Mouse (Mus musculus): ENCODE results near the gene Crtc3. TPM values are rescaled to one million over a fixed set of nuclear protein-coding genes. Genes with fewer than 3 reads are reported as not detected.

The Crtc3 gene
- total RNA-seq, 1 experiment: 2.4 TPM

DNA sequence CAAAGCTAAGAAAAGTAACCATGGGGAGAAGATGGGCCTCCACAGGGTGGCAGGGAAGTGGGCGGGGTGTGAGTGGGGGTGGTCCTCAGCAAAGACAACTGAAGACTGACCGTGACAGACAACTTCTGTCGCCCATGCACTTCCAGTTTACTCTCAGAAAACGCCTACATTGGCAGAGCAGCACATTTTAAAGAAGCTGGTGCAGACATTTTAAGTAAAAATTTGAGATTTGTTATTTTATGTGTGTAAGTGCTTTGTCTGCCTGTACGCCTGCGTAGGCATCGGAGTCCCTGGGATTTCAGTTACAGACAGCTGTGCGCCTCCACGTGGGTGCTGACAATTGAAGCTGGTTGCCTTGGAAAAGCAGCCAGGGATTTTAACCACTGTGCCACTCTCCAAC is 32.4 kb upstream of the Crtc3 start:
- Histone ChIP-seq H3K9ac (ENCODE audit: insufficient read depth, low read depth, low read length, poor library complexity, severe bottlenecking) (no peak overlapping the region), H3K9me3 (ENCODE audit: control insufficient read depth, insufficient read depth, low read depth, low read length) (no peaks in the 10 kb centered on the region), H3K4me1 (ENCODE audit: control insufficient read depth in 2 of 2, insufficient read depth in 2 of 2, low read length in 2 of 2, poor library complexity in 1 of 2) (0 out of 4 replicates have a peak, but pooled peaks cover 0 to 1% of the 10 kb centered on the region in 2 experiments), H3K36me3 (ENCODE audit: control insufficient read depth, insufficient read depth, low read length, poor library complexity, severe bottlenecking) (peaks cover 38% of the 10 kb centered on the region), H3K4me3 (ENCODE audit: insufficient read depth in 1 of 2, low read depth in 1 of 2, low read length in 2 of 2, poor library complexity in 1 of 2, severe bottlenecking in 1 of 2) (no peak overlapping the region), H3K27ac (ENCODE audit: insufficient read depth, low read depth, low read length, poor library complexity, severe bottlenecking) (no peak overlapping the region)
- in situ Hi-C loops (cut with MboI; ENCODE audit: low sequenced_read_pairs in 2 of 2, unreplicated experiment in 2 of 2): no loop called here
- no peak for DNase-seq (ENCODE audit: low read depth, low spot score)
- no peak for TF ChIP-seq ZNF384 (IDR thresholded peaks at IDR 0.05; ENCODE audit: low read depth, low read length)
- TF ChIP-seq CHD2 (IDR thresholded peaks at IDR 0.05; ENCODE audit: low read depth, low read length): no peak

DNA sequence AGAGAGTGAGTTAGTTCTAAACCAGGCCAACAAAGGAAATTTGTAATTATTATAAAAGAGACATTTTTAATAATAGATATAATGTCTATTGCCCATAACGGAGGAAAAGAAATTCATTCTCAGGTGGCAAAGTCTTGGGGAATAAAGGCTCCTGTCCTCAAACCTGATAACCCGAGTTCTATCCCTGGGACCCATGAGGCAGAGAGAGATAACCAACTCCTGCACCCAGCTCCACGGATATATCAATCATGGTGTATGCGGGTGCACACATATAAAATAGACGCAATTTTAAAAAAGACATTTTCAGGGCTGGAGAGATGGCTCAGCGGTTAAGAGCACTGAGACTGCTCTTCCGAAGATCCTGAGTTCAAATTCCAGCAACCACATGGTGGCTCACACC is 30.9 kb upstream of the Crtc3 start:
- TF ChIP-seq HCFC1 (IDR thresholded peaks at IDR 0.05; ENCODE audit: borderline replicate concordance, insufficient read depth, low read length) (no peak), ZC3H11A (IDR thresholded peaks at IDR 0.05; ENCODE audit: borderline replicate concordance, low read depth, low read length) (no peak), ZNF384 (IDR thresholded peaks at IDR 0.05; ENCODE audit: low read depth, low read length) (no peak), MAFK (IDR thresholded peaks at IDR 0.05; ENCODE audit: insufficient read depth, low read depth, low read length) (no peak), CHD2 (IDR thresholded peaks at IDR 0.05; ENCODE audit: low read depth, low read length) (no peak)
- H3K9me3 ChIP-seq (ENCODE audit: control insufficient read depth, insufficient read depth, low read depth, low read length): no peaks in the 10 kb centered on the region
- in situ Hi-C loops (cut with MboI; ENCODE audit: low sequenced_read_pairs in 2 of 2, unreplicated experiment in 2 of 2): no loop called here
- no peak overlapping the region for H3K27ac ChIP-seq (ENCODE audit: insufficient read depth, low read depth, low read length, poor library complexity, severe bottlenecking)
- no peak overlapping the region for H3K4me3 ChIP-seq (ENCODE audit: insufficient read depth in 1 of 2, low read depth in 1 of 2, low read length in 2 of 2, poor library complexity in 1 of 2, severe bottlenecking in 1 of 2)
- DNase-seq (ENCODE audit: low read depth, low spot score): no peak
- 0 out of 4 replicates have a peak, but pooled peaks cover 0 to 1% of the 10 kb centered on the region in 2 experiments for H3K4me1 ChIP-seq (ENCODE audit: control insufficient read depth in 2 of 2, insufficient read depth in 2 of 2, low read length in 2 of 2, poor library complexity in 1 of 2)
- H3K9ac ChIP-seq (ENCODE audit: insufficient read depth, low read depth, low read length, poor library complexity, severe bottlenecking): no peak overlapping the region
- H3K36me3 ChIP-seq (ENCODE audit: control insufficient read depth, insufficient read depth, low read length, poor library complexity, severe bottlenecking): peaks cover 37% of the 10 kb centered on the region

DNA sequence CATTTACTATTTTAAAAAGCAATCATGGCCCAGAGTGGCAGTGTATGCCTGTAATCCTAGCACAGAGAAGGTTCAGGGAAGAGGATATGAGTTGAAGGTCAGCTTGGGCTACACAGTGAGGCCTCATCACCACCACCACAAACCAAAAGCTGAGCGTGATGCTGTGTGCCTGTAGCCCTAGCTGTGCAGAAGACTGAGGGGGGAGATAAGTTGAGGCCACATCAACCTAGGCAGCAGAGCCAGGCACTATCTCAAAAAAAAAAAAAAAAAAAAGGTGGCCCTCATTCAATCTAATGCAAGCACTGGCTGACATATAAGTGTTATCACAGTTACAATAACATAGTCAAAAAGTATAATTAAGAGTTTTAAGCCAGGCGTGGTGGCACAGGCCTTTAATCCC is 30.4 kb upstream of the Crtc3 start:
- Histone ChIP-seq H3K9ac (ENCODE audit: insufficient read depth, low read depth, low read length, poor library complexity, severe bottlenecking) (no peak overlapping the region), H3K9me3 (ENCODE audit: control insufficient read depth, insufficient read depth, low read depth, low read length) (no peaks in the 10 kb centered on the region), H3K4me3 (ENCODE audit: insufficient read depth in 1 of 2, low read depth in 1 of 2, low read length in 2 of 2, poor library complexity in 1 of 2, severe bottlenecking in 1 of 2) (no peak overlapping the region), H3K27ac (ENCODE audit: insufficient read depth, low read depth, low read length, poor library complexity, severe bottlenecking) (no peak overlapping the region), H3K4me1 (ENCODE audit: control insufficient read depth in 2 of 2, insufficient read depth in 2 of 2, low read length in 2 of 2, poor library complexity in 1 of 2) (0 out of 4 replicates have a peak, but pooled peaks cover 0 to 1% of the 10 kb centered on the region in 2 experiments), H3K36me3 (ENCODE audit: control insufficient read depth, insufficient read depth, low read length, poor library complexity, severe bottlenecking) (peaks cover 37% of the 10 kb centered on the region)
- no peak for DNase-seq (ENCODE audit: low read depth, low spot score)
- in situ Hi-C loops (cut with MboI; ENCODE audit: low sequenced_read_pairs in 2 of 2, unreplicated experiment in 2 of 2): no loop called here
- no peak for TF ChIP-seq HCFC1 (IDR thresholded peaks at IDR 0.05; ENCODE audit: borderline replicate concordance, insufficient read depth, low read length)
- no peak for TF ChIP-seq CHD2 (IDR thresholded peaks at IDR 0.05; ENCODE audit: low read depth, low read length)
- TF ChIP-seq MAFK (IDR thresholded peaks at IDR 0.05; ENCODE audit: insufficient read depth, low read depth, low read length): no peak
- TF ChIP-seq ZC3H11A (IDR thresholded peaks at IDR 0.05; ENCODE audit: borderline replicate concordance, low read depth, low read length): no peak
- no peak for TF ChIP-seq ZNF384 (IDR thresholded peaks at IDR 0.05; ENCODE audit: low read depth, low read length)

- TF ChIP-seq CHD2 (IDR thresholded peaks at IDR 0.05; ENCODE audit: low read depth, low read length): no peak
- TF ChIP-seq ZC3H11A (IDR thresholded peaks at IDR 0.05; ENCODE audit: borderline replicate concordance, low read depth, low read length): no peak
- TF ChIP-seq HCFC1 (IDR thresholded peaks at IDR 0.05; ENCODE audit: borderline replicate concordance, insufficient read depth, low read length): no peak
- Histone ChIP-seq H3K4me3 (ENCODE audit: insufficient read depth in 1 of 2, low read depth in 1 of 2, low read length in 2 of 2, poor library complexity in 1 of 2, severe bottlenecking in 1 of 2) (no peak overlapping the region), H3K9ac (ENCODE audit: insufficient read depth, low read depth, low read length, poor library complexity, severe bottlenecking) (no peak overlapping the region), H3K27ac (ENCODE audit: insufficient read depth, low read depth, low read length, poor library complexity, severe bottlenecking) (0 out of 2 replicates have a peak overlapping the region, but pooled peaks have one; percentile 5), H3K9me3 (ENCODE audit: control insufficient read depth, insufficient read depth, low read depth, low read length) (no peaks in the 10 kb centered on the region), H3K36me3 (ENCODE audit: control insufficient read depth, insufficient read depth, low read length, poor library complexity, severe bottlenecking) (peaks cover 32% of the 10 kb centered on the region), H3K4me1 (ENCODE audit: control insufficient read depth in 2 of 2, insufficient read depth in 2 of 2, low read length in 2 of 2, poor library complexity in 1 of 2) (0 out of 4 replicates have a peak, but pooled peaks cover 0 to 1% of the 10 kb centered on the region in 2 experiments)
- no peak for DNase-seq (ENCODE audit: low read depth, low spot score)
- in situ Hi-C loops (cut with MboI; ENCODE audit: low sequenced_read_pairs in 2 of 2, unreplicated experiment in 2 of 2): no loop called here
These were observed 29.8 kb upstream of the Crtc3 start for GRCm38 (mm10) chr7:80718471-80718870.

DNA sequence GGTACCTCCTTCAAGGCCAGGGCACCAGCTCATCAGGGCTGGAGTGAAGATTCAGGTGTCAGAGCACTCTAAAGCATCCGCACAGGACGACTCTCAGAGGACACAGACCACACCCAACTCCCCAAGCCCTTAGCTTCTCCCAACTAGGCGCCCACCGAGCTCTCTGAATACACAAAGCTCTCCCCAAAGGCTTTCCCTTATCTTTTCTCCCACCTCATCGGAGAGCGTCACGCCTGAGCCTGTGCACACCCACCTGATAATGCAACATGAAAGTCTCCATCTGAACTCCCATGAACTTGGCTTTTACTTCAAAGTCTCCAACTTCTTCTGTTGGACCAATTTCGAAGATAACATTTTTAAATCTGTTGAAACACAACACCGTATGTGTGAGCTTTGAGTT is 28.1 kb upstream of the Crtc3 start:
- Histone ChIP-seq H3K27ac (ENCODE audit: insufficient read depth, low read depth, low read length, poor library complexity, severe bottlenecking) (no peak overlapping the region), H3K9ac (ENCODE audit: insufficient read depth, low read depth, low read length, poor library complexity, severe bottlenecking) (no peak overlapping the region), H3K4me1 (ENCODE audit: control insufficient read depth in 2 of 2, insufficient read depth in 2 of 2, low read length in 2 of 2, poor library complexity in 1 of 2) (0 out of 4 replicates have a peak, but pooled peaks cover 0 to 1% of the 10 kb centered on the region in 2 experiments), H3K9me3 (ENCODE audit: control insufficient read depth, insufficient read depth, low read depth, low read length) (no peaks in the 10 kb centered on the region), H3K36me3 (ENCODE audit: control insufficient read depth, insufficient read depth, low read length, poor library complexity, severe bottlenecking) (peaks cover 22% of the 10 kb centered on the region), H3K4me3 (ENCODE audit: insufficient read depth in 1 of 2, low read depth in 1 of 2, low read length in 2 of 2, poor library complexity in 1 of 2, severe bottlenecking in 1 of 2) (no peak overlapping the region)
- in situ Hi-C loops (cut with MboI; ENCODE audit: low sequenced_read_pairs in 2 of 2, unreplicated experiment in 2 of 2): no loop called here
- no peak for DNase-seq (ENCODE audit: low read depth, low spot score)
- TF ChIP-seq ZC3H11A (IDR thresholded peaks at IDR 0.05; ENCODE audit: borderline replicate concordance, low read depth, low read length) (no peak), ZNF384 (IDR thresholded peaks at IDR 0.05; ENCODE audit: low read depth, low read length) (no peak), HCFC1 (IDR thresholded peaks at IDR 0.05; ENCODE audit: borderline replicate concordance, insufficient read depth, low read length) (no peak), CHD2 (IDR thresholded peaks at IDR 0.05; ENCODE audit: low read depth, low read length) (no peak)

All from ES-E14 (cell line).